Mouse (Mus musculus) C2C12 (cell line): Measurements from ENCODE around the gene Tnfsf12.

ENCODE experiments used
- CTCF ChIP-seq: IDR thresholded peaks from one replicate; pipeline ENCODE4 v1.5.1; 2011; ENCODE audit not compliant: control insufficient read depth, insufficient read depth, insufficient read length
- FOSL1 ChIP-seq: IDR thresholded peaks from one replicate; pipeline ENCODE4 v1.8.0; 2011; ENCODE audit warnings: mild to moderate bottlenecking, low read length; ENCODE audit not compliant: poor library complexity, insufficient read depth, severe bottlenecking
- MYOD1 ChIP-seq: IDR thresholded peaks from one replicate; pipeline ENCODE4 v1.6.1; 2011; ENCODE audit warnings: low read depth; ENCODE audit not compliant: control insufficient read depth, insufficient read length
- USF1 ChIP-seq: IDR thresholded peaks from one replicate; pipeline ENCODE4 v1.6.1; 2011; ENCODE audit warnings: low read depth, mild to moderate bottlenecking, control low read depth, moderate library complexity

GRCm38 (mm10) chr11:69666665-69667005 is 29.0 kb downstream of the Tnfsf12 start:
- TF ChIP-seq CTCF: no peak
- TF ChIP-seq FOSL1: no peak
- TF ChIP-seq USF1: no peak
- no peak for TF ChIP-seq MYOD1
